11 mouse cellular contexts compared by ENCODE assay signal in genomic region chr3:28564370-28565357, GRCm38 (mm10).
DNase-seq lines count a peak whose midpoint lies in the region; ATAC-seq and TF ChIP-seq lines count a peak whose summit lies in the region.
"Had no signal": no experiment of that assay in that cellular context is flagged by ENCODE, and none has a peak within 500 bp of the region (broad histone marks: within the 10 kb centered on the region; RNA-seq: fewer than 3 reads in every experiment).

No protein-coding gene starts in this region.

- H3K27me3 ChIP-seq in forebrain, embryonic 12.5 days: no peaks in the 10 kb centered on the region
- H3K27me3 ChIP-seq in forebrain, embryonic 11.5 days (ENCODE audit: control insufficient read depth, insufficient read depth, low read length): no peaks in the 10 kb centered on the region
- no peaks in the 10 kb centered on the region for H3K27me3 ChIP-seq in liver, embryonic 14.5 days (ENCODE audit: control insufficient read depth, insufficient read depth, low read length)
- no peaks in the 10 kb centered on the region for H3K27me3 ChIP-seq in liver, embryonic 12.5 days (replicated peaks)
- H3K27me3 ChIP-seq: embryonic facial prominence, embryonic 15.5 days; heart, embryonic 15.5 days had no signal

- no peaks in the 10 kb centered on the region for H3K9me3 ChIP-seq in forebrain, embryonic 12.5 days
- no peaks in the 10 kb centered on the region for H3K9me3 ChIP-seq in forebrain, embryonic 11.5 days (ENCODE audit: control insufficient read depth, low read length)
- no peaks in the 10 kb centered on the region for H3K9me3 ChIP-seq in liver, embryonic 14.5 days (ENCODE audit: control insufficient read depth, low read length)
- no peaks in the 10 kb centered on the region for H3K9me3 ChIP-seq in liver, embryonic 12.5 days (replicated peaks)
- H3K9me3 ChIP-seq: embryonic facial prominence, embryonic 15.5 days; heart, embryonic 15.5 days had no signal

- H3K4me2 ChIP-seq in forebrain, embryonic 12.5 days: no peak overlapping the region
- H3K4me2 ChIP-seq in forebrain, embryonic 11.5 days (ENCODE audit: low read depth, low read length, severe bottlenecking): no peak overlapping the region
- H3K4me2 ChIP-seq in liver, embryonic 14.5 days (ENCODE audit: low read depth): no peak overlapping the region
- H3K4me2 ChIP-seq in liver, embryonic 12.5 days: no peak overlapping the region
- H3K4me2 ChIP-seq: embryonic facial prominence, embryonic 15.5 days; heart, embryonic 15.5 days had no signal

- TF ChIP-seq CTCF in liver, embryonic 14.5 days (IDR thresholded peaks at IDR 0.05; ENCODE audit: low read depth): peak; percentile 39; the same call in 1 of the 2 replicates
- TF ChIP-seq CTCF in cortical plate, adult 2 months (IDR thresholded peaks at IDR 0.05; ENCODE audit: extremely low read depth, insufficient read depth, low read length): peak; percentile 3; the same call in 1 of the 2 replicates

- WGBS in forebrain, embryonic 12.5 days: 69% methylated on average over 12 of the region's 12 CpGs
- whole genome bisulfite sequencing in forebrain, embryonic 11.5 days: 75% methylated on average over 12 of the region's 12 CpGs
- 53% methylated on average over 12 of the region's 12 CpGs for WGBS in liver, embryonic 14.5 days (ENCODE audit: insufficient replicate concordance)
- 62% methylated on average over 12 of the region's 12 CpGs for WGBS in liver, embryonic 12.5 days (ENCODE audit: insufficient replicate concordance)

- no peak overlapping the region for H3K27ac ChIP-seq in forebrain, embryonic 12.5 days
- H3K27ac ChIP-seq in forebrain, embryonic 11.5 days (ENCODE audit: low read depth, low read length): no peak overlapping the region
- no peak overlapping the region for H3K27ac ChIP-seq in liver, embryonic 14.5 days
- H3K27ac ChIP-seq in liver, embryonic 12.5 days: no peak overlapping the region
- H3K27ac ChIP-seq in cortical plate, adult 2 months (ENCODE audit: insufficient read depth, low read length): no peak overlapping the region
- H3K27ac ChIP-seq: embryonic facial prominence, embryonic 15.5 days; heart, embryonic 15.5 days had no signal

- no peak overlapping the region for H3K9ac ChIP-seq in forebrain, embryonic 12.5 days
- H3K9ac ChIP-seq in forebrain, embryonic 11.5 days (ENCODE audit: low read length): no peak overlapping the region
- no peak overlapping the region for H3K9ac ChIP-seq in liver, embryonic 14.5 days (replicated peaks)
- H3K9ac ChIP-seq in liver, embryonic 12.5 days: no peak overlapping the region
- H3K9ac ChIP-seq: embryonic facial prominence, embryonic 15.5 days; heart, embryonic 15.5 days had no signal

- peak; percentile 23; the same call in 1 of the 2 replicates for ATAC-seq in forebrain, embryonic 12.5 days (ENCODE audit: low FRiP score)
- ATAC-seq in forebrain, embryonic 11.5 days (replicated peaks; ENCODE audit: low FRiP score): no peak
- ATAC-seq in liver, embryonic 14.5 days (ENCODE audit: insufficient read depth): no peak
- no peak for ATAC-seq in liver, embryonic 12.5 days

- no peak for DNase-seq in forebrain, embryonic 11.5 days (ENCODE audit: low spot score)
- DNase-seq in liver, embryonic 14.5 days (ENCODE audit: low read depth in 3 of 3, low spot score in 3 of 3): no peak
- peak; percentile 45 for DNase-seq in right cerebral cortex, postnatal 14 days
- DNase-seq in adrenal gland, adult 8-10 months: no peak
- DNase-seq in thymus, postnatal 36 days: no peak
- DNase-seq: lung, postnatal 10 days had no signal

- no peaks in the 10 kb centered on the region; the same call in 1 of the 2 replicates for H3K36me3 ChIP-seq in forebrain, embryonic 12.5 days (replicated peaks)
- no peaks in the 10 kb centered on the region for H3K36me3 ChIP-seq in forebrain, embryonic 11.5 days (ENCODE audit: control insufficient read depth, insufficient read depth, low read length)
- no peaks in the 10 kb centered on the region for H3K36me3 ChIP-seq in liver, embryonic 14.5 days (replicated peaks; ENCODE audit: control insufficient read depth, insufficient read depth, low read depth)
- 0 out of 2 replicates have a peak, but pooled peaks cover 3% of the 10 kb centered on the region for H3K36me3 ChIP-seq in liver, embryonic 12.5 days
- H3K36me3 ChIP-seq: embryonic facial prominence, embryonic 15.5 days had no signal

- TF ChIP-seq POLR2A in cortical plate, adult 2 months (IDR thresholded peaks at IDR 0.05; ENCODE audit: extremely low read depth, insufficient read depth, low read length): no peak

- TF ChIP-seq EP300 in liver, embryonic 14.5 days (IDR thresholded peaks at IDR 0.05; ENCODE audit: low read depth): no peak

- H3K4me3 ChIP-seq in forebrain, embryonic 12.5 days (replicated peaks): no peak overlapping the region
- H3K4me3 ChIP-seq in forebrain, embryonic 11.5 days (ENCODE audit: low read depth, low read length): no peak overlapping the region
- H3K4me3 ChIP-seq in liver, embryonic 14.5 days (ENCODE audit: insufficient read depth in 1 of 2, low read depth in 2 of 2, low read length in 2 of 2): no peak overlapping the region
- no peak overlapping the region for H3K4me3 ChIP-seq in liver, embryonic 12.5 days
- H3K4me3 ChIP-seq in cortical plate, adult 2 months (ENCODE audit: insufficient read depth, low read length): no peak overlapping the region
- H3K4me3 ChIP-seq: embryonic facial prominence, embryonic 15.5 days; heart, embryonic 15.5 days had no signal

- no peaks in the 10 kb centered on the region for H3K4me1 ChIP-seq in forebrain, embryonic 12.5 days
- H3K4me1 ChIP-seq in forebrain, embryonic 11.5 days (replicated peaks; ENCODE audit: control insufficient read depth, insufficient read depth, low read length): no peaks in the 10 kb centered on the region
- no peaks in the 10 kb centered on the region for H3K4me1 ChIP-seq in liver, embryonic 14.5 days (replicated peaks; ENCODE audit: control insufficient read depth in 2 of 2, insufficient read depth in 2 of 2, low read length in 1 of 2)
- no peaks in the 10 kb centered on the region for H3K4me1 ChIP-seq in liver, embryonic 12.5 days
- peaks cover 3% of the 10 kb centered on the region; the same call in 1 of the 2 replicates for H3K4me1 ChIP-seq in cortical plate, adult 2 months (ENCODE audit: control insufficient read depth, insufficient read depth, low read length)
- H3K4me1 ChIP-seq: embryonic facial prominence, embryonic 15.5 days had no signal
